ENCODE assay signal across 9 mouse cellular contexts in genomic region chr7:40072478-40072877, GRCm38 (mm10).
DNase-seq lines count a peak whose midpoint lies in the region; ATAC-seq lines count a peak whose summit lies in the region.
"Had no signal": no experiment of that assay in that cellular context is flagged by ENCODE, and none has a peak within 500 bp of the region (broad histone marks: within the 10 kb centered on the region; RNA-seq: fewer than 3 reads in every experiment).

No protein-coding gene starts in this region.

- H3K36me3 ChIP-seq in heart, embryonic 11.5 days (ENCODE audit: control insufficient read depth, insufficient read depth, low read length), result no peaks in the 10 kb centered on the region
- H3K36me3 ChIP-seq: lung, embryonic 15.5 days had no signal

- intact Hi-C loops in heart, postnatal 10 days (cut with DNase I), result loop anchor here (1.0 to 10.0 kb wide), 3 partner anchors 201 to 832 kb away; no protein-coding TSS in a partner anchor

- no peaks in the 10 kb centered on the region for H3K4me1 ChIP-seq in heart, embryonic 11.5 days (ENCODE audit: control insufficient read depth, insufficient read depth, low read length)
- H3K4me1 ChIP-seq: lung, embryonic 15.5 days had no signal

- H3K27me3 ChIP-seq in heart, embryonic 11.5 days (ENCODE audit: control insufficient read depth, insufficient read depth, low read length), result no peaks in the 10 kb centered on the region
- H3K27me3 ChIP-seq: lung, embryonic 15.5 days had no signal

- no peaks in the 10 kb centered on the region for H3K9me3 ChIP-seq in heart, embryonic 11.5 days (replicated peaks; ENCODE audit: control insufficient read depth, low read length)
- H3K9me3 ChIP-seq: lung, embryonic 15.5 days had no signal

- H3K9ac ChIP-seq in heart, embryonic 11.5 days (ENCODE audit: low read depth, low read length), result no peak overlapping the region
- H3K9ac ChIP-seq: lung, embryonic 15.5 days had no signal

- no peak overlapping the region for H3K4me3 ChIP-seq in heart, embryonic 11.5 days (ENCODE audit: low read depth, low read length)
- H3K4me3 ChIP-seq: lung, embryonic 15.5 days had no signal

- DNase-seq in heart, postnatal 10 days, result peak; percentile 2 to 5
- DNase-seq in right cerebral cortex, postnatal 10 days (ENCODE audit: low spot score in 2 of 2), result peak; percentile 40 to 44
- no peak for DNase-seq in right cerebral cortex, adult 18-20 months
- DNase-seq in kidney, postnatal 4 days, result peak; percentile 24 to 28
- no peak for DNase-seq in spleen, adult 18-20 months
- DNase-seq in layer of hippocampus, adult 9-10 months (ENCODE audit: low spot score), result no peak

- H3K27ac ChIP-seq in heart, embryonic 11.5 days (ENCODE audit: low read depth, low read length), result no peak overlapping the region
- H3K27ac ChIP-seq: lung, embryonic 15.5 days had no signal

- no peak for ATAC-seq in heart, embryonic 11.5 days (replicated peaks; ENCODE audit: insufficient number of reproducible peaks, low FRiP score, low TSS enrichment)
- ATAC-seq in erythroid progenitor cell, adult 5-6 weeks (replicated peaks; ENCODE audit: low FRiP score, poor library complexity, severe bottlenecking), result no peak

- 69% methylated on average over 1 of the region's 1 CpGs for WGBS in heart, embryonic 11.5 days (ENCODE audit: insufficient replicate concordance)

- H3K4me2 ChIP-seq in heart, embryonic 11.5 days, result no peak overlapping the region
- H3K4me2 ChIP-seq: lung, embryonic 15.5 days had no signal

Comparison
In these comparisons a context has a peak if more than half of its experiments do, and no peak if none do; other contexts are left out.
1. DNase-seq: peak in heart, postnatal 10 days (2 of 2), right cerebral cortex, postnatal 10 days (2 of 2) and kidney, postnatal 4 days (2 of 2); none in right cerebral cortex, adult 18-20 months (single experiment), spleen, adult 18-20 months (0 of 2) and layer of hippocampus, adult 9-10 months (single experiment).